Mouse (Mus musculus) cerebellum, adult 2 months (tissue): ENCODE measurements around the gene Ctrc.
A peak's percentile ranks its signal among the peaks of the same experiment; 100 is the strongest.

Source experiments
- CTCF ChIP-seq: fragments of 200-500 bp; IDR thresholded peaks from 2 replicates; pipeline ENCODE4 v1.5.1; 2011; ENCODE audit warnings: low read depth, mild to moderate bottlenecking, control low read depth, low read length, moderate library complexity, borderline replicate concordance; ENCODE audit not compliant: insufficient read depth
- POLR2A ChIP-seq: fragments of 200-500 bp; IDR thresholded peaks from 2 replicates; pipeline ENCODE4 v1.6.1; 2011; ENCODE audit warnings: low read length, control low read depth, borderline replicate concordance; ENCODE audit not compliant: insufficient read depth

- TF ChIP-seq CTCF (peak; percentile 98), POLR2A (no peak)
These were observed 11.3 kb upstream of the Ctrc start for GRCm38 (mm10) chr4:141857422-141857930.
